Mouse (Mus musculus) ovary, adult 18-20 months (tissue): ENCODE measurements around the gene Tuba3b.
A peak's percentile ranks its signal among the peaks of the same experiment; 100 is the strongest.

ENCODE experiments used
- DNase-seq: peaks from one replicate; pipeline ENCODE4 v3.0.0; 2022; ENCODE audit warnings: low spot score, mixed read lengths

Tuba3b gene

GRCm38 (mm10) chr6:145607746-145608145, 7.8 kb upstream of the Tuba3b start:
- DNase-seq, result no peak

GRCm38 (mm10) chr6:145608693-145609092, 6.9 kb upstream of the Tuba3b start:
- no peak for DNase-seq

- DNase-seq, result no peak
Measured at GRCm38 (mm10) chr6:145610901-145611300, 4.7 kb upstream of the Tuba3b start.

- no peak for DNase-seq
Measured at GRCm38 (mm10) chr6:145612611-145613010, 2.9 kb upstream of the Tuba3b start.

- no peak for DNase-seq
Measured at GRCm38 (mm10) chr6:145614219-145614618, 1.3 kb upstream of the Tuba3b start, which contains the start of gene Lmntd1. Gene Lmntd1 (minus strand): TSS chr6:145614319.

GRCm38 (mm10) chr6:145616402-145617229, 1.1 kb downstream of the Tuba3b start:
- no peak for DNase-seq

GRCm38 (mm10) chr6:145623141-145623540, 7.6 kb downstream of the Tuba3b start:
- DNase-seq, result no peak

- no peak for DNase-seq
Measured at GRCm38 (mm10) chr6:145630269-145630668, 14.7 kb downstream of the Tuba3b start.

- DNase-seq, result no peak
Measured at GRCm38 (mm10) chr6:145634454-145634853, 18.9 kb downstream of the Tuba3b start.

GRCm38 (mm10) chr6:145636682-145637081, 21.1 kb downstream of the Tuba3b start:
- DNase-seq, result no peak

- DNase-seq, result peak; percentile 9
Measured at GRCm38 (mm10) chr6:145638248-145638647, 22.7 kb downstream of the Tuba3b start.

- DNase-seq, result no peak
Measured at GRCm38 (mm10) chr6:145640971-145641506, 25.5 kb downstream of the Tuba3b start.

- DNase-seq, result no peak
Measured at GRCm38 (mm10) chr6:145651976-145652375, 36.4 kb downstream of the Tuba3b start.

GRCm38 (mm10) chr6:145652986-145653385, 37.4 kb downstream of the Tuba3b start:
- DNase-seq, result no peak

GRCm38 (mm10) chr6:145653626-145654025, 38.1 kb downstream of the Tuba3b start:
- DNase-seq, result no peak

- DNase-seq, result no peak
Measured at GRCm38 (mm10) chr6:145654062-145654836, 38.7 kb downstream of the Tuba3b start.

- DNase-seq, result no peak
Measured at GRCm38 (mm10) chr6:145655678-145656077, 40.1 kb downstream of the Tuba3b start.

GRCm38 (mm10) chr6:145656740-145657591, 41.4 kb downstream of the Tuba3b start:
- no peak for DNase-seq

GRCm38 (mm10) chr6:145659116-145659515, 43.6 kb downstream of the Tuba3b start:
- DNase-seq, result no peak

- no peak for DNase-seq
Measured at GRCm38 (mm10) chr6:145660943-145661342, 45.4 kb downstream of the Tuba3b start.

GRCm38 (mm10) chr6:145664208-145664607, 48.7 kb downstream of the Tuba3b start:
- DNase-seq, result no peak

- no peak for DNase-seq
Measured at GRCm38 (mm10) chr6:145665751-145666150, 50.2 kb downstream of the Tuba3b start.
